Mouse (Mus musculus) left cerebral cortex, adult 8-10 months (tissue): Measurements from ENCODE around the gene Pik3r6. TPM values are rescaled to one million over a fixed set of nuclear protein-coding genes. Genes with fewer than 3 reads are reported as not detected.

ENCODE experiments used
- DNase-seq, 2 experiments: peaks; one replicate each; pipeline ENCODE4 v3.0.0; 2022; ENCODE audit warnings: low spot score in 2 of 2
- total RNA-seq, 4 experiments: library from RNA; stranded (reverse); gene quantifications; 2 replicates each; pipeline ENCODE4 v1.2.4; 2022

Pik3r6 gene
- total RNA-seq, 4 experiments from 2014 or later, result 3.1 to 4.8 (median 3.6) TPM

DNA sequence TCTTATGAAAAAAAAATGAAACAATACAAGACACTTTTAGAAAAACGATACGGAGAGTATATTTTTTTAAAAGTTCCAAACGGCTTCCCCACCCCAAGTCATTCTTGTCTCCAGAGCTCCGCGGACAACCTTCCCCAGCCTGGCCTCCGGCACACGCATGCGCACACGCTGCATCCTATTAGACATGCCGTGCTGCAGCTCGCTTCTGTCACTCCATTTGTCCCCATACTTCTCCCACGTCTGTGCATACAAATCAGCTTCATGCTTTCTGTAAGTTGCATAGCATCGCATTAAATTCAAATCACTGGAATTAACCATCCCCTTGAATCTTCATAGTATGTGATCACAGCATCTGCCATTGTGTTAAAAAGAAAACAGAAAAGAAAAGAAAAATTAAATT lies 80.4 kb downstream of the Pik3r6 start:
- peak in 1 of 2 experiments; percentile 46 for DNase-seq

DNA sequence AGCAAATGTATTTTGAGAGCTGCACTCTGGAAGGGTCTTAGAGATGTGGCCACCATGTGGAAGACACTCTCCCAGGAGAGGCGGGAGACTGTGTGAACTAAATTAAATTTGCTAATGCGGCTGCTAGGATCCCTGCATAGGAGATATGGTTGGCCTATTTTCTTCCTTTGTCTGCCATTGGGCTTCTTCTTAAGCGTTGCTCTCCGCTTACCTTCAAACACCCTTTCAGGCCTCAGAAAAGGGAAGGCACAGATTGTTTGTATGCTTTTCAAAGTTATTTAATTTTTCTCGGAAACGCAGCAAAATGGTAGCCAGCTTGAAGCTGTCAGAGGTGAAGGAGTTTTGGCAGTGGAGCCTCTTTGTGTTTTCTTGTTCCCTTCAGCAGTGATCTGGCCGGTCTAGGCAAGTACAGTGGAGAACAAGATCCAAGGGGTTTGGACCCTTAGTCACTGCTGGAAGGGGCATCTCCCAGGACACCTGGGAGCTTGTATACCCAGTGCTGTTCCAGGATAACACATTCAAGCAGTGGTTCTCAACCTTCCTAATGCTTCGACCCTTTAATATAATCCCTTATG lies 81.2 kb downstream of the Pik3r6 start:
- no peak for DNase-seq

DNA sequence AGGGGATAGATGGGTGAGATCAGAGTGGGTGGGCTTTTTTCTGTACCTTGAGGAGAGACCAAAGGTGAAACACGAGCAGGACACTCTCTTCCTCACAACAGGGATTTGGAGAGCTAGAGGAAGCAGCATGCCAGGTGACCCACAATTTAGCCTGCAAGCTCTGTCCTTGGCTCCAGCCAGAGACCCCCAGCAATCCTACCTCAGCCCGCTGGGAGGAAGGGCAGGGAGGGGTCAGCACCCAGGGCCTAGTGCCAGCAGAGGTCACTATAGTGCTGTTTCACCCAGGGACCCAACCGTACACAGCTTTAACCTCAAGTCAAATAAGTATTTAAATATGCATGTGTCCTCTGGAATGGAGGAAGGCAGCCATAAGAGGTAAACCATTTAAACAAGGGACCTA lies 83.1 kb downstream of the Pik3r6 start:
- DNase-seq, result no peak

DNA sequence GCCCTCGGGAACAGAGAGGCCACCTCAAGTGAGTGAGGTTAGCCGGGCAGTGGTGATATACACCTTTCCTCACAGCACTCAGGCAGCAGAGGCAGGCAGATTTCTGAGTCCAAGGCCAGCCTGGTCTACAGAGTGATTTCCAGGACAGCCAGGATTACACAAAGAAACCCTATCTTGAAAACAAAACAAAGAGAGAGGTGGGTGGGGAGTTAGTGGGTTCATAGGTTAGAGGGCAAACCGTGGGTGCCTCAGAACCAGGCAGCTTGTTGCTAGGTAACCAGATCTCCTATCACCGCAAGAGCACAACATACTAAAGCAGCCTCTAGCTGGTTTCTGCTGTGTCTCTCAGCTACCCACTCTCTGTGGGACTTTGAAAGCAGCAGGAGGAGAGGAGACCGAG lies 83.9 kb downstream of the Pik3r6 start, which contains the start of gene Ccdc42:
Gene Ccdc42 (plus strand): TSS at position 301 of the 400 bp plus-strand sequence.
- DNase-seq, result no peak

DNA sequence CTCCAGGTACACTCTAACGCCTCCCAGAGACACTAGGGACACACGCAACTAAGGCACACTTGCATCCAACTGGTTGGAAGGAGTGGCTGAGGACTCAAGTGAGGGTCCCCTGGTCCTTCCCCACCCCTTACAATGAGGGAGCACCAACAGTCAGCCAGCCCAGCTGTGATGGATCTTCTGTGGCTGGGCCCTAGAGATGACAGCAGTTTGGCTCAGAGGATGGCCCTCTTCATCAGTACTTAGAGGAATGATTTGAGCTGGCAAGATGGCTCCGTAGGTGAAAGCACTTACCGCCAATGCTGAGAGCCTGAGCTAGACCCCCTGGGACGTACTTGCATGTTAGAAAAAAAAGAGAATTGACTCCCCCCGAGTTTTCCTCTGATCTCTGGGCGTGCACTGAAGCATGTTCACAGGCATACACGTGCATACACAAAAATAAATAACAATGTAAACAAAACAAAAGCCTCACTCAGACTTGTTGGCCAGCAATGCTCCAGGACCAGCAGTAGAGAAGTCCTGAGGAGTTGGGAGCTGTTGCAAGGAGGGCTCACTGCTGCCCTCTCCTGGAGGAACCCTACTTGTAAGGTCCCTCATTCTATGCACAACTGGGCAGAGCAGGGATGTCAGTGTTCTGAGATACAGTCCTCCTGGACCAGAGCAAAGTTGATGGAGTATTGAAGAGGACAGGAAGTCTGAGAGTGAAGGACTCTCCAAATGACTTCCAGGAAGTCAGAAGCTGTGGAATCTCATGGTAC lies 86.4 kb downstream of the Pik3r6 start:
- peak; percentile 42 to 47 for DNase-seq

DNA sequence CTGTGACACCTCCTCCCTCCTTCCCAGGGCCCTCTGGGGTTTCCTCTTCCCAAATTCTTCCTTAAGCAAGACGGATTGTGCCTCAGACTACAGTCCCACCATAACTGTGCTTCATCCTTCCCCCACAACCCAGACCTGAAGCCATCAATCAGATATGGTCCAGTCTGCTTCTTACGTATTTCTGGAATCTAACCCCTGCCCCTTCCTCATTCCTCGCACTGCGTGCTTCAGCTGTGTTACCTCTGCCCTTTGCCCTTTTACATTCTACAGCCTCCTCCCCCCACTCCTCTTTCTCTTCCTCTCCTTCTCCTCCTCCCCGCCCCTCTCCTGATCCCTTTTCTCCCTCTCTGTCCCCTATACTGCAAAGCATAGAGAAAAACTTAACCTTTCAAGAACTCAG lies 88.9 kb downstream of the Pik3r6 start:
- DNase-seq, result no peak

DNA sequence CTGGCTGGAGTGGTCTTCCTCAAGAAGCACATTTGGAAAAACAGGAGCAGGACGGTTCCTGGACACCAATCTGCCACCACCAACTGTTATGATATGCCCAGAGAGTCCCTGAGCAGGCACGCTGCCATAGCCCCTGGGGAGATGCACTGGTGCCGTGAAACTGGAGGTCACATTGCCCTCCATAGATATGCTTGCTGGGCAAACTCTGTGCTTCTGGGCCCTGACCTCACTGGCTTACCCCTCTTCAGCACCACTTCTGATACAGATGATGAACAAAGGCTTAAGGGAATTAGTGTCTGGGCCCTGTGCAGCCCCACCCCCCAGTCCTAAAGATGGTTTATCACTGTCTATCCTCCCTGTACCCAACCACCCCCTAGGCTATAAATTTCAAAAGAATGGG lies 90.4 kb downstream of the Pik3r6 start:
- no peak for DNase-seq

DNA sequence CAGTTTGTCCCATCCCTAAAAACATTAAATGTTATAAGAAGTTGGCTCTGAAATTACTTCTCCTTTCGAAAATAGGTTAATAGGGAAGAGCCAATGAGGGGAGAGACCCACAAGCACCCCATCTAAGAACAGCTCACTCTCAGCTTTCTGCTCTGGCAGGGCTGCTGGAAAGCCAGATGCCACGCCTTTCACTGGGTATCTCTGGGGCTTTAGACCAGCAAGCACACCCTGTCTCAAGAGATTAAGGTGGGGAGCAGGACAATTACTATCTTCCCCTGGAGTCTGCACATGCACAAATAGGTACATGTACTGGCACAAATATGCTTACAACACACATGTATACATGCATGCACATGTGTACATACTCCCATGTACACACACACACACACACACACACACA lies 95.1 kb downstream of the Pik3r6 start:
- no peak for DNase-seq

DNA sequence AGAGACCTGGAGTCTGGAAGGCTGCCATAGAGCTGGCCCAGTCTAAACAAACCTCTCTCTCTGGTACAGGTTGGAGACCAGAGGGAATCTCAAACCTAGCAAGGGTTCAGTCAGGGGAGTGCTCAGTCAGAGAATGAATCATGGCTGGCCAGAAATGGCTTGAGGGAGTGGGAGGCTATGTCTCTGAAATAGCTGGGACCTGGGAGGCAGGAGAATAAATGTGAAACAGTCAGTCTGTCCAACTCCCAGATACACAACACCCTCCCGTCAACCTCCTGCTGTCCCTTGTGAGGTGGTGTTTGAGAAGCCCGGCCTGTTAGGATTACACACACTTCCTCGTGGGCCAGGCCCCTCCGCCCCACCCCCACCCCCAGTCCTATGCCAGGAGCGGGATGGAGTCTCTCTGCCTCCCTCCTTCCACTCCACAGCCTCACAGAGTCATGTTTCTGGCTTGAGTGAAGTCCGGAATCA lies 97.8 kb downstream of the Pik3r6 start:
- DNase-seq, result peak in 1 of 2 experiments; percentile 47

DNA sequence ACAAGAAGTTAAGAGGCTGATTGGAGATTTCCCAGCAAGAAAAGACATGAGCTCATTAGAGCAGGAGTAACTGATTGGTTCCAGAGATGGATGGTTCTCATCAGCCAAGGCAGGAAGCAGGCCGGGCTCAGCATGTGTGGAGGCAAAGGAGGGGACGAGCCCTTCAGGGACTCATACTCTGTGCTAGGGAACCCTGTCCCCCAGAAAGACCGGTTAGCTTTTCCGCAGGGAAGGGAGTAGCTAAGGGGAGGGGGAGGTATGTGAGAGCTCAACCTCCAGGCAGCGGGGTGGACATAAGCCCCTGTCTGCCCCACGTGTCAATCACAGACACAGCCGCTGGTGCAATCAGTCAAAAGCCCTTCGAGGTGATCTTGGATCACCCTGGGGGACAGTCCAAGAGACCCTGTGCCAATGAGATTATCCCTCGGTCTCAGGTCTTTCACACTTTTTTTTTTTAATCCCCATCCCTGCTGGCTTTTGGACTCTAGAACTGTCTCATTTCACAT lies 98.7 kb downstream of the Pik3r6 start:
- no peak for DNase-seq

Other genes with a start within 250 kb of the Pik3r6 start
- gene Ntn1, start 102.2 kb upstream of the Pik3r6 start, total RNA-seq, result 10 to 100 TPM in 1 of 4 experiments, 1 to 10 TPM in 3; 7.9 to 10.1 (median 8.8) TPM
- gene Pik3r5, start 70.9 kb upstream of the Pik3r6 start, total RNA-seq, result 1 to 10 TPM; 3.2 to 4.4 (median 3.7) TPM
- under 1 TPM in 2 of 4 experiments, not detected in 2; 0.16 to 0.23 TPM for gene Mfsd6l, start 53.2 kb downstream of the Pik3r6 start, total RNA-seq
- gene Ccdc42, start 84.0 kb downstream of the Pik3r6 start, total RNA-seq, result 1 to 10 TPM; 1.0 to 1.6 (median 1.4) TPM
- gene Myh10, start 188.5 kb downstream of the Pik3r6 start, total RNA-seq, result 100 to 1,000 TPM; 200 to 257 (median 222) TPM